Mouse (Mus musculus): Measurements from ENCODE around the gene Tdpoz4. TPM values are rescaled to one million over a fixed set of nuclear protein-coding genes. Genes with fewer than 3 reads are reported as not detected.
"Not testable (repeated sequence)": the region's sequence is repeated elsewhere in the genome, so short reads cannot be mapped to it uniquely, and the experiment has no call there.

The Tdpoz4 gene
- total RNA-seq (2021) = not detected
- long read RNA-seq, experiment 1 = 0 reads
- long read RNA-seq, experiment 2 = 0 reads

DNA sequence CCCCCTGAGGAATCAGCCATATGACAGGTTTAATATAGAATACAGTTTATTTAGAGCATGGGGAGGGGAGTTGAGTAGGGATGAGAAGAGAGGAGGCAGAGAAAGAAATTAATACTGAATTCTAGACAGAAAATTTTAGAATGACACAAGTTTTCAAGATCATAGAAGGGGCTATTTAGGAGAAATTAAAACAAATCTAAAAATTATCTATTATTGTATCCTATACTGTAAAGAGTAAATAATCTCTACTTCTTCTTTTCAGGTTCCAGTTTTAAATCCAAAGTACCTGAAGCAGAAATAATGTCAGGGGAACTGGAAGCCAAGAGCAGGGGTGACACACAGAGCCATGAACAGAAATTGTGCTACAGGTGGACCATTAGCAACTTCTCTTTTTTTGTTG, at the start of gene Tdpoz4:
Gene Tdpoz4, plus strand, starts transcription at position 301 of the 400 bp plus-strand sequence.
- not testable (repeated sequence) for DNase-seq

DNA sequence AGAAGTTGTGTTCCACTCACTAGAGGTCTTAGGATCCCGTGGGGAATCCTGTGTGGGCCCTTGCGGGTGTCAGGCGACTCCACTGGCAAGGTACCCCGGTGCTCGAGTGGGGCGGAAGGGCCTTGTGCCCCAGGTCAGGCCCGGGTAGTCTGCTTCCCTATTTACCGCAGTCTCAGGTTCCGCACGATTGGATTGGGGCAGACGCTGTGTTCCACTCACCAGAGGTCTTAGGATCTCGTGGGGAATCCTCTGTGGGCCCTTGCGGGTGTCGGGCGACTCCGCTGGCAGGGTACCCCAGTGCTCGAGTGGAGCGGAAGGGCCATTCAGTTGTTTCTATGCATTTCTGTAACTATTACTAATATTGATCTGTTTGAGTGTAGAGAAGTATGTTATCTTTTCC, 42.2 kb upstream of the Tdpoz4 start:
- DNase-seq = not testable (repeated sequence)

DNA sequence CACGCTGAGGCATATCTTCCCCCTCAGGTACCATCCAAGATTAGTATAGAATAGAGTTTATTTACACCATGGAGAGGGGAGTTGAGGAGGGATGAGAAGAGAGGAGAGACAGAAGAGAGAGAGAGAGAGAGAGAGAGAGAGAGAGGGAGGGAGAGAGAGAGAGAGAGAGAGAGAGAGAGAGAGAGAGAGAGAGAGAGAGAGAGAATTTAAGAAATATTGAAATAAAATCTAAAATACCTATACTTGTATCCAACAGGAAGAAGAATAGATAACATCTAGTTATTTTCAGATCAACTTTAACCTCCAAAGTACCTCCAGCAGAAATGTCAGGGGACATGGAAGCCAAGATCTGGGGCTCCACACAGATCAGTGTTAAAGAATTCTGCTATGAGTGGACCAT, 23.5 kb upstream of the Tdpoz4 start, which contains the start of gene Gm5773:
Gene Gm5773, plus strand, starts transcription at position 301 of the 400 bp plus-strand sequence.
- DNase-seq = not testable (repeated sequence)

DNA sequence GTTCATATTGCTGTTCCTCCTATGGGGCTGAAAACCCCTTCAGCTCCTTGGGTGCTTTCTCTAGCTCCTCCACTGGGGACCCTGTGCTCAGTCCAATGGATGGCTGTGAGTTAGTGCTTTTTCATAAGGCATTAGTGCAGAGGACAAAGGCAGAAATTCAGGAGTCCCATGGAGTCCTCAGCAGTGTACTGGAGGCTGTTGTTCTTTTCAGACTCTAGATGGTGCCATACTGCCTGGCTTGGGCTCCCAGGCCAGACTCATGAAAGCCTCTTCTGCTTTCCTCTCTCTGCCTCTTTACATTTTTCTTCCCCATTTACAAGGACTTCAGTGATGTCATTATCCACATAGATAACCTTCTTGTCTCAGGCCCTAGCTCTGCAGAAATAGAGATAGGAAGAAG, 17.1 kb downstream of the Tdpoz4 start:
- not testable (repeated sequence) for DNase-seq

DNA sequence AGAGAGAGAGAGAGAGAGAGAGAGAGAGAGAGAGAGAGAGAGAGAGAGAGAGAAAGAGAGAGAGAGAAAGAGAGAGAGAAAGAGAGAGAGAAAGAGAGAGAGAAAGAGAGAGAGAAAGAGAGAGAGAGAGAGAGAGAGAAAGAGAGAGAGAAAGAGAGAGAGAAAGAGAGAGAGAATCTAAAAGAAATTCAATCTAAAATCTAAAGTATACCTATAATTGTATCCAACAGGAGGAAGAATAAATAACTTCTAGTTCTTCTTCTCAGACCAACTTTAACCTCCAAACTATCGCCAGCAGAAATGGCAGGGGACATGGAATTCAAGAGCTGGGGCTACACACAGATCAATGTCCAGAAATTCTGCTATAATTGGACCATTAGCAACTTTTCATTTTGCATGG, 29.5 kb downstream of the Tdpoz4 start, which contains the start of gene Tdpoz3:
Gene Tdpoz3, plus strand, starts transcription at position 301 of the 400 bp plus-strand sequence.
- not testable (repeated sequence) for DNase-seq

Other genes starting within 250 kb of the Tdpoz4 start
- gene S100a10, start 241.3 kb upstream of the Tdpoz4 start, total RNA-seq (2021) = 10 to 100 TPM; 63.9 to 85.7 TPM
- gene Tdpoz2, start 143.7 kb upstream of the Tdpoz4 start, total RNA-seq (2021) = not detected
- gene Tdpoz1, start 120.1 kb upstream of the Tdpoz4 start, total RNA-seq (2021) = not detected
- not detected for gene Gm37596, start 103.3 kb upstream of the Tdpoz4 start, total RNA-seq (2021)
- gene Gm5773, start 23.4 kb upstream of the Tdpoz4 start, total RNA-seq (2021) = not detected
- not detected for gene Tdpoz3, start 29.6 kb downstream of the Tdpoz4 start, total RNA-seq (2021)
- gene Gm9117, start 147.1 kb downstream of the Tdpoz4 start, total RNA-seq (2021) = not detected
- not detected for gene Tdpoz5, start 164.9 kb downstream of the Tdpoz4 start, total RNA-seq (2021)